Mouse (Mus musculus): ENCODE measurements around the gene Pla1a.

Pla1a gene

DNA sequence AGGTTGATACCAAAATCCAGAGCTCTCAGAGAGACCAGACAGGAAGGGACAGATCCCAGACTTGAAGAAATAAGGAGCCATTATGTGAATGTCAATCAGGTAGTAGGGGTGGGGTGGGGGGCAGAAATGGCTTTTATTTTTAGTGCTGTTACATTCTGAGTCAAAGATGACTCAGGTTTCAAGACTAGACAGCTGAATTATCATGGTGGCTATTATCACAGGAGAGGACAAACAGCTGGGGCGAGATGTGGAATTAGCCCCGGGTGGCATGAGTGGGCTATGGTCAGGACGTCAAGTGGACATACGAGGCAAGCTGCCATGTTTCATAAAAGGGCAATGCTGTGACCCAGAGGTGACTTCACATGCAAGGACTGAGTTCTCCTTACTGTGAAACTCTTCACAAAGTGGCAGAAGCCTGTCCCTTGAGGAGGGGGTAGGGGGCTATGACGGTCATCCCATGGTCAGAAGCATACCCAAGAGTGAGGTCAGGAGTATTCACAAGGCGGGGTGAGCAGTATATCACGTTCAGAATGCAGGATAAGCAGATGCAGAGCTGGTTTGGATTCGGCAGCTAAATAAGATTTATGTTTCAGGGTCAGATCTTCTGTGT, 43.6 kb downstream of the Pla1a start:
- no peak for DNase-seq (ENCODE audit: low read depth, low spot score)

- DNase-seq (ENCODE audit: low read depth, low spot score) = no peak
Measured at GRCm38 (mm10) chr16:38388757-38389156, 44.2 kb downstream of the Pla1a start.

DNA sequence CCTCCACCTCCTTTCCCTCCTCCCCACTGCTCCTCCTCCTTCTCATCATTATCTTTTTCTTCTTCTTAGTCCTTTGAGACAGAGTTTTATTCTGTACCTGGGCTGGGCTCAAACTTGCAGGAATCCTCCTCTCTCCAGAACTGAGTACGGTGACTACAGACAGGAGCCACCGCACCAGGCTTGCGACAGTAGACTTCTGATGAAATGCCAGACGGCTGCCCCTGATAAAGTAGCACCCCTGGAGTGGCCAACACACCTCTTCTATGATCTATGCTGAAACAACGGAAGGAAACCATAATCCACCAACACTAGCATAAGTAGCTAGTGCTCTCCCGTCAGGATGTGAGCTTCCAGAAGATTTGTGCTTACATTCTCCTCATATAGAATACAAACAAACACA, 45.6 kb downstream of the Pla1a start:
- DNase-seq (ENCODE audit: low read depth, low spot score) = no peak

GRCm38 (mm10) chr16:38385700-38386099, 47.2 kb downstream of the Pla1a start:
- no peak for DNase-seq (ENCODE audit: low read depth, low spot score)

DNA sequence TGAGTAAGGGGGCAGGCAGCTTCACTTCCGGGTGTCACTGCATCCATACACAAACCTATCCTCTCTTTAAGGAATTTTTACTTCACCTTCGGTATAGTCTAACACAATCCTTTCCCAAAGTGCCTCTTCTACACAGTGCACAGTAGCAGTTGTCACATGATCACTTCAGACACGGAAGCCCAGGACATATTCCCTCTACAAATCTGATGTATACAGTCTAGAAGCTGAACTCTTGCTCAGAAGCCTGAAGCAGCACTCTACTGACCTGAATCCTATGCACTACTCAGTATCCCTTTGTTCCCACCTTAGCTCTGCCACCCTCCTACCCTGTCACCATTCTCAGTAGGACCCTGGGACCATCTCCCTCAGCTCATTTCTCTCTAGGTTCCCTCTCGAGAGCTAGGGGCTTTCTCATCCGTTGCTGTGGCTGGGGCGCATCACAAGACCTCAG, 47.7 kb downstream of the Pla1a start:
- DNase-seq (ENCODE audit: low read depth, low spot score) = no peak

DNA sequence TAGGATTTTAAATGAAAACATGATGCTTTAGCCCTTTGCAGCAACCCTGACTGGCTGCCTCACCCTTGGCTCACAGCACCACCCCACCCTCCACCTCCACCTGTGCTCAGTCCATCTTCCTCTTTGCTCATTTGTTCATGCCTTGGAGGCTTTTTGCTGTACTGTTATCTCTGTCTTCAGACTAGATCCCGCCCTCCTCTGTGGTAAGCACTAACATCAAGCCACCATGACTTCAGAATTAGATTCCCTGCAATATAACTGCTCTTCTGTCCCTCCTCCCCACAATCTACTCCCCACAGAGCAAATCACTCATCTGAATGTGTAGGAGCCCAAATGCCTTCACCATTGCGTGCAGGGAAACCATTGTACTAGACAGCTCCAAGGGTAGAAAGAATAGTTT, 49.3 kb downstream of the Pla1a start:
- DNase-seq (ENCODE audit: low read depth, low spot score) = no peak

DNA sequence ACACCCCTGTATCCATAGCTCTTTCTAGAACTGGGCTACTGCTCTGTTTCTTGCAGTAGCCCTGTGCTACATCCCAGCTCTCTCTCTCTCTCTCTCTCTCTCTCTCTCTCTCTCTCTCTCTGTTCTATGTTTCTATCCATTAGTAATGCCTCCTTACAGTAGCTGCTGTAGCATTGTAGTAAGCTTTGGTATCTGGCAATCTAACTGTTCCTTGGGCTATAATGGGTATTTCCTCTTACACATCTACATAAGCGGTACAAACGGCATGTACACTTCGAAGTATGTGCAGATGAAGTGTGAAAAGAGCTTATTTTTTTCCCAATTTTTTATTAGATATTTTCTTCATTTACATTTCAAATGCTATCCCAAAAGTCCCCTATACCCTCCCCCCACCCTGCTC, 53.0 kb downstream of the Pla1a start:
- no peak for DNase-seq (ENCODE audit: low read depth, low spot score)

DNA sequence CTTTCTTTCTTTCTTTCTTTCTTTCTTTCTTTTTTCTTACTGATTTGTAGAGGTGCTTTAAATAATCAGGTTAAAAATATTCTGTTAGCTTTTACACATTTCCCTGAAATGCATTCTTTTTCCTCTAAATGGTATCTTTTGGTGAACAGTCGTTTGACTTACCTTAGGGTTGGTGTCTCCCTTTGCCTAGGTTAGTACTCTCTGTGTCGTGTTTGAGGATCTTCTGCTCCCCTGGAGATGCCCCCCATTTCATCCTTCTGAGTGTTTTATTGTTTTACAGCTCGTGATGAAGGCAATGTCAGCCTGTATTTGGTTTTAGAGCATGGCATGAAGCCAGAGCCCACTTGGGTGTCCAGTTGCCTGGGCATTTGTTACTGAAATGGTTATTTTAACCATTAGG, 53.5 kb downstream of the Pla1a start:
- DNase-seq (ENCODE audit: low read depth, low spot score) = no peak

GRCm38 (mm10) chr16:38379088-38379487, 53.9 kb downstream of the Pla1a start:
- DNase-seq (ENCODE audit: low read depth, low spot score) = no peak

GRCm38 (mm10) chr16:38378591-38378990, 54.4 kb downstream of the Pla1a start:
- no peak for DNase-seq (ENCODE audit: low read depth, low spot score)

DNA sequence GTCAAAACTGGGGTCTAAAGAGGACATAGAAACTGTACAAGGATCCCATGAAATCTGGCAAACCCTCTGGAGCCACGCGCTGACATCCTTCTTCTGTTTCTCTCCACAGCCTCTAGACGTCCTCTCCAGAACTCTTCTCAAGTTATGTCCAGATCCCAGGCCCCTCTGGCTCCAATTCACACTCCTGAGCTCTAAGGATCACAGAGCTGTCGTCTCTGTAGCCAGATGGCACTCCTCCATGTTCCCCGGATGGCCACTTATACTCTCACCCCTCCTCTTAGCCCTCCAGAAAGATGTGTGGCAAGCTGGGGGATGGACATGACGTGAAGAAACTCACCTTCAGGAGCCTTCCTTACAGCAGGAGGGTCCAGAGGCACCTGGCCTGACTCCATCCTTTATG, 55.4 kb downstream of the Pla1a start:
- DNase-seq (ENCODE audit: low read depth, low spot score) = no peak

DNA sequence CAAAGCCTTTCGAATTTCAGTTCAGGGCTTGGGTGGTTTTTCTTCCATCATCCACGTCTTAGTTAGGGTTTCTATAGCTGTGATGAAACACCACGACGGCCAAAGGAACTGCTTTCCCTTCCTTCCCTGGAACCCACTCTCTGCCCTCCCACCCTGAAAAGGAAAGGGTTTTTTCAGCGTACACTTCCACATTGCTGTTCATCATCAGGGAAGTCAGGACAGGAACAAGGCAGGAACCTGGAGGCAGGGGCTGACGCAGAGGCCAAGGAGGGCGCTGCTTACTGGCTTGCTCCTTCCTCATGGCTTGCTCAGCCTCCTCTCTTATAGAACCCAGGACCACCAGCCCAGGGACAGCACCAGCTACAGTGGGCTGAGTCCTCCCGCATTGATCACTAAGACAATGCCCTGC, 56.1 kb downstream of the Pla1a start:
- no peak for DNase-seq (ENCODE audit: low read depth, low spot score)

DNA sequence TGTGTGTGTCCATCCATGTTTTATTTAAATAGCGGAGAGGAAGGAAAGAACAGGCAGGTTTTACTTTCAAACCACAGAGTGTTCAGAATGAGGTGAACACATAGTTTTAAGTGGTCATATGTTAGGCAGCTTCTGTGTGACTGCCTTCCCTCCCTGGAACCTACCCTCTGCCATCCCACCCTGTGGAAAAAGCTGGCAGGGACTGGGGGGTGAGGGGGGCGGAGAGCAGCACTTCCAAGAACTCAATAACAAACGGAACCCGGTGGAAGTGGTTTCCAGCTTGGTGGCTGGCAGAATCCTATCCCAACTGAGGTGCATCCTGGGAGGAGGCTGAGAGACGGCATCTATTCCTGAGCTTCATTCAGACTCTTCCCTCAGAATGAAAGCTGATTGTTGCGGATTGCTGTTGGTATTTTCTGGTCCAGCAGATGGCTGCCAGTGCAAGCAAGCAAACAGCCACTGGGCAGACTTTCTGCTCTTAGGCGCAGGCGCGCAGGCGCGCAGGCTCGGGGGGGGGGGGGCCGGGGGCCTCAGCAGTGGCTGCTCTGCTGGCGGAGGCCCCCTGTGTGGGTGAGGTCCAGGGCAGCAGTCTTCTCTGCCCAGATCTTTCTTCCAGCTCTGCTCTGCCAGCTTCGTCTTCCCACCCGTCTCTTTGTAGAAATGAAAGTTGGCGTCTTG, 56.6 kb downstream of the Pla1a start:
- DNase-seq (ENCODE audit: low read depth, low spot score) = no peak

- DNase-seq (ENCODE audit: low read depth, low spot score) = no peak
Measured at GRCm38 (mm10) chr16:38375182-38375581, 57.8 kb downstream of the Pla1a start.

- no peak for DNase-seq (ENCODE audit: low read depth, low spot score)
Measured at GRCm38 (mm10) chr16:38374379-38375140, 58.4 kb downstream of the Pla1a start.

GRCm38 (mm10) chr16:38373941-38374340, 59.0 kb downstream of the Pla1a start:
- no peak for DNase-seq (ENCODE audit: low read depth, low spot score)

DNA sequence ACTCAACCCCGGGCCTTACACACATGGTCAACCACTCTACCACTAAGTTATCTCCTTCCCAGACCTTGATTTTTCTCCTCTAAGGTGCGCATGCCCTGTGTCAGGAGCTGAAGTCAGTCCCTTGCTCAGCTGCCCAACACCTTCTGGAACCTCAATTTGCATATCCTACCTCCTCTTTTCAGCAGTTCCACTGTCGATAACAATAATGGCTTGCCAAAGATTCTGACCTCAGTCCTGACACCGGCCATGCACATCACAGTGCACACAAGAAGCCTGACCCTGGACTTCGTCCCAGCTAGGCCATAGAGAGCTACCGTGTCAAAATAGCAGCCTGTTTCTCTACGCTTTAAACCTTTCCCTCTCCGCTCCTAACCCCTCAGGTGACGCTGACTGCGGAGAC, 59.5 kb downstream of the Pla1a start:
- no peak for DNase-seq (ENCODE audit: low read depth, low spot score)

GRCm38 (mm10) chr16:38372876-38373275, 60.1 kb downstream of the Pla1a start:
- no peak for DNase-seq (ENCODE audit: low read depth, low spot score)

DNA sequence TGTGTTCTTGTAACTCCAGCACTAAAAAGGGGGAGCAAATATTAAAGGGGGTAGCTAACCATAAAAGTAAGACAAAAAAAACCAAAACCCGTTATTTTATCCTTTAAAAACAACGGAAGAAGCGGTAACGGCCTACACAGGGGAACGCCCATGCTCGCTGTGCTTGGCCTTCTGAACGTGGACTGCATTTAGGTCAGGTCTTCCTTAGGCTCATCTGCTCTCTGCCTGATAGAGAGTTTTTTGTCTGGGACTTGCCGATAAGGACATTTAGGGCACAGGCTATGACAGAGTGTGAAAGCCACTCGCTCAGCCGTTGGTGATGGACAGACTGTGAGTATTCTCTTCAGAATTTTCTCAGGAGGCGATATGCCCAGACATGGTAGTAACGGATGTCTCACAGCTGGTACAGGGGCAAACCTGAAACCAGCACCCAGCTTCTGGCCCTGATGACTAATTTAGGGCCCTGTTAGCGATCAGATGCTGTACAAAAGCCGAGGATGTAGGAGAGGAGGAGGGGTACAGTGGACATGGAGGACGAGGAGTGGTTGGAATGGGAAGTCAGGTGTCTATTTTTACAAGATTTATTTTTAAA, 61.1 kb downstream of the Pla1a start:
- DNase-seq (ENCODE audit: low read depth, low spot score) = no peak

DNA sequence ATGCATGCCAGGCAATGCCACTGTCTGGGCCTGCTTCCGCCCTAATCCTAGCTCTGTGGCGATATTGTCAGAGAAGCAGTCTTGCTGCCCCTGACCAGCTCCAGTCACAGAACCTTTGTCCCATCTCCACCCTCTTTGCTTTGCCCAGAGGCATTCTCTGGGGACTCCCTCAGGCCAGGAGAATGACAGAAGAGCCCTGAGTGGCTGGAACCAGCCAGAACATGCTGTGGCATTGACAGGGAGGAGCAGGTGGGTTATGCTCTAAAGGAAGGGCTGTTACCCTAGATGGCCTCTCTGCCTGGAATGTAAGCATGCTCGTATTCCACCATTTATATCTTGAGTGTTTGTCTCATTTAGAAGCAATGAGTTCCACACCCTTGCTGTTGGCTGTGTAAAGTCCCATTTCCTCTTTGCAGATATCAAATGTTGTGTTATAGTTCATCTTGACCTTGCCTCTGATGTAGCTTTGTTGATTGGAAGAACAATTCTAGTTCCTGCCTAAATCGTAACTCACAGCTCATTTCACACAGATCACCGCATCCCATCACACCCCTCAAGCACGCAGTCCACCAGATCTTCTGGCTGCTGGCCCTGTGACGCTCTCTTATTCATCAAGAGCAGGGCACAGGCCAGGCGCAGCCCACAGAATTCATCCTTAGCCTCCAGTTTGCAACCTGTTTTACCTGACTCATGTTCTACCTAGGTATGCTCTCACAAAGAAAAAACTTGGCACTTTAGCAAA, 62.1 kb downstream of the Pla1a start:
- DNase-seq (ENCODE audit: low read depth, low spot score) = no peak

DNA sequence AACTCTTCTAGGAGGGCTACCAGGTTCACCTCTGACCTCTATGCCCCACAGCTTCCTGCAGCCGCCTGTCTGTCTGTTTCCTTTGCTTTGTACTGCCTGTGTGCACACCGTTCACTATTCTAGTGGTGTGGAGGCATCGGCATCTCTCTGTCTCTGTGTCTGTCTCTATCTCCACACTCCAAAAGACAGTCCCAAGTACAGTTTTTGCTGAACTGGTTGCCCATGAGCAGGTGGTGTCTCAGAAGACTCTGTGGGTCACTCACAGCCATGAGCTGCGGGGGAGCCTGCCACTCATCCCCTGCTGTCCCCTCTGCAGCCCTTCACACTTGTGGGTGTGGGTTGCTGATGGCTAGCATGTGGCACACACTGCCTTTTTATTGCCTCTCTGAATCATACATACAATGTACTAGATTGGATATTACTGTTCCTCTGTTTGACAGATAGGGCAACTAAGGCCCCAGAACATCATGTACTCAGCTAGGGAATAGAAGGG, 62.9 kb downstream of the Pla1a start:
- DNase-seq (ENCODE audit: low read depth, low spot score) = no peak

- DNase-seq (ENCODE audit: low read depth, low spot score) = no peak
Measured at GRCm38 (mm10) chr16:38369431-38369830, 63.5 kb downstream of the Pla1a start.

Measured in forelimb bud, embryonic 11.5 days (tissue).